7 mouse cellular contexts compared by ENCODE assay signal in the genomic region with DNA sequence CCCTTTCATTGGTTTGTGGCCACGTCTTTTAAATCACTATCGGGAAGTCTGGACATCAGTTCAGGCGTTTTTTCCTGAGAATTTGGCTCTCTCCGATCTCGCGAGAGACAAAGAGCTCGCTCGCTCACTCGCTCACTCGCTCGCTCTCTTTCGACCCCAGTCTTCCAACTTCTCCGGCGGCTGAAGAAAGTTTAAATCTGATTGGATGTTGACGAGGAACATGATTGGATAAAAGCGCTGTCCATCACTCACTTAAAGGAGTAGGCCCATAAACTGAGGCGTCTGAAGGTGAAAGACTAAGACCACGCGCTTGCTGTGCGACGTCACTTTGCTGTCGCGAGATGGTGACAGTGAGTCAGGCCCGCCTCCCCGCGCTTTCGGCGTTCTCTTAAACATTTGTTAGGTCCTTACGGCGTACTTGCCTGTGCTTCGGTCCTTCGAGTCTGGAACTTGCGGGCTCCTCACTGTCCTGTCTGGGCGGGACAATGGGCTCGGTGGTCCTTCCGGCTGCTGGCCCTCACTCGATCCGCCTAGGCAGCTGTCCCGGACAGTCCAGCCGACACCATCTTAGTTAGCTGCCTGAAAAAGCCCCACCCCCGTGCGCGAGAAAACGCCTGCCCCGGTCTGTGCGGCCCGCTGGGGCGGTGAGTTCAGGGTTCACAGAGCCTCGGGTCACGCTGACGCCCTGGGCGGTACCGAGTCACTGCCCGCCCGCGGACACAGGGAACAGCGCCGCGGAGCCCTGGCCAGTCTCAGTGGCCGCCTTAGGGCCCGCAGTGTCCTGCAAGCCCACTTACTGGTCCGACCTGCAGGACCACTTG. TPM values are rescaled to one million over a fixed set of nuclear protein-coding genes. Genes with fewer than 3 reads are reported as not detected.
DNase-seq lines count a peak whose midpoint lies in the region; ATAC-seq lines count a peak whose summit lies in the region.

A gene (minus strand): TSS at position 293 of the 821 bp plus-strand sequence.

- H3K4me1 ChIP-seq in embryonic facial prominence, embryonic 12.5 days: peaks cover 25% of the 10 kb centered on the region
- H3K4me1 ChIP-seq in limb, embryonic 11.5 days (ENCODE audit: control insufficient read depth, insufficient read depth, low read length): peaks cover 17% of the 10 kb centered on the region
- peaks cover 28% of the 10 kb centered on the region for H3K4me1 ChIP-seq in midbrain, embryonic 14.5 days (ENCODE audit: control insufficient read depth, insufficient read depth, low read length)

- no peaks in the 10 kb centered on the region for H3K9me3 ChIP-seq in embryonic facial prominence, embryonic 12.5 days
- H3K9me3 ChIP-seq in limb, embryonic 11.5 days (ENCODE audit: control insufficient read depth, low read length): no peaks in the 10 kb centered on the region
- no peaks in the 10 kb centered on the region for H3K9me3 ChIP-seq in midbrain, embryonic 14.5 days (ENCODE audit: control insufficient read depth, low read length)

- peak within 1 kb of the TSS; percentile 80 for H3K4me3 ChIP-seq in embryonic facial prominence, embryonic 12.5 days
- H3K4me3 ChIP-seq in limb, embryonic 11.5 days (ENCODE audit: low read depth, low read length): peak within 1 kb of the TSS; percentile 88
- H3K4me3 ChIP-seq in midbrain, embryonic 14.5 days (replicated peaks; ENCODE audit: low read depth, low read length): peak within 1 kb of the TSS; percentile 93

- no peaks in the 10 kb centered on the region for H3K27me3 ChIP-seq in embryonic facial prominence, embryonic 12.5 days
- no peaks in the 10 kb centered on the region for H3K27me3 ChIP-seq in limb, embryonic 11.5 days (ENCODE audit: control insufficient read depth, insufficient read depth, low read length)
- no peaks in the 10 kb centered on the region for H3K27me3 ChIP-seq in midbrain, embryonic 14.5 days (ENCODE audit: control insufficient read depth, insufficient read depth, low read length)

- peak within 1 kb of the TSS; percentile 98 for H3K27ac ChIP-seq in embryonic facial prominence, embryonic 12.5 days
- peak within 1 kb of the TSS; percentile 97 for H3K27ac ChIP-seq in limb, embryonic 11.5 days (replicated peaks; ENCODE audit: low read depth, low read length)
- H3K27ac ChIP-seq in midbrain, embryonic 14.5 days (replicated peaks; ENCODE audit: low read depth, low read length): peak within 1 kb of the TSS; percentile 93

- peak; percentile 94 for DNase-seq in adrenal gland, postnatal 25 days
- peak; percentile 100 for DNase-seq in heart, adult 11 months
- DNase-seq in kidney, adult 18-20 months: peak; percentile 97
- peak; percentile 96 for DNase-seq in limb, embryonic 11.5 days (ENCODE audit: low spot score)
- DNase-seq in midbrain, embryonic 14.5 days: peak; percentile 99
- peak; percentile 90 for DNase-seq in spleen, adult 18-20 months

- peaks cover 17% of the 10 kb centered on the region for H3K36me3 ChIP-seq in embryonic facial prominence, embryonic 12.5 days
- H3K36me3 ChIP-seq in limb, embryonic 11.5 days (ENCODE audit: control insufficient read depth, insufficient read depth, low read length): peaks cover 11% of the 10 kb centered on the region; the same call in 1 of the 2 replicates
- H3K36me3 ChIP-seq in midbrain, embryonic 14.5 days (ENCODE audit: control insufficient read depth, insufficient read depth, low read length): peaks cover 14% of the 10 kb centered on the region

- peak; percentile 95 for ATAC-seq in embryonic facial prominence, embryonic 12.5 days (ENCODE audit: insufficient number of reproducible peaks, insufficient read depth, low FRiP score, low TSS enrichment)
- peak; percentile 94 for ATAC-seq in limb, embryonic 11.5 days (ENCODE audit: insufficient number of reproducible peaks, low FRiP score, low TSS enrichment, low read depth)
- ATAC-seq in midbrain, embryonic 14.5 days (ENCODE audit: low FRiP score, low TSS enrichment): peak; percentile 95

- peak within 1 kb of the TSS; percentile 93 for H3K9ac ChIP-seq in embryonic facial prominence, embryonic 12.5 days
- peak within 1 kb of the TSS; percentile 93 for H3K9ac ChIP-seq in limb, embryonic 11.5 days (ENCODE audit: low read length)
- peak within 1 kb of the TSS; percentile 80 for H3K9ac ChIP-seq in midbrain, embryonic 14.5 days (replicated peaks; ENCODE audit: low read length)

- H3K4me2 ChIP-seq in embryonic facial prominence, embryonic 12.5 days (replicated peaks): peak within 1 kb of the TSS; percentile 98
- peak within 1 kb of the TSS; percentile 87 for H3K4me2 ChIP-seq in limb, embryonic 11.5 days (ENCODE audit: low read depth, severe bottlenecking)
- H3K4me2 ChIP-seq in midbrain, embryonic 14.5 days (ENCODE audit: low read length): peak within 1 kb of the TSS; percentile 86

- WGBS in embryonic facial prominence, embryonic 12.5 days: under 1% methylated on average over 62 of the region's 62 CpGs
- WGBS in limb, embryonic 11.5 days: under 1% methylated on average over 62 of the region's 62 CpGs
- under 1% methylated on average over 62 of the region's 62 CpGs for WGBS in midbrain, embryonic 14.5 days

RNA-seq across cellular contexts. Expression of the gene that starts here (rescaled TPM):
- total RNA-seq in adrenal gland, postnatal 25 days (2021): 40.8 and 43.7 TPM in 2 replicates
- polyA plus RNA-seq in embryonic facial prominence, embryonic 12.5 days (2016; fragmentation: Nextera tagmentation; extraction: Ambion mirVana): 17.0 and 17.9 TPM in 2 replicates
- polyA plus RNA-seq in limb, embryonic 11.5 days (2014; fragmentation: Nextera tagmentation; extraction: Ambion mirVana): 19.0 and 22.6 TPM in 2 replicates
- 9.1 and 10.3 TPM in 2 replicates for polyA plus RNA-seq in midbrain, embryonic 14.5 days (2014; fragmentation: Nextera tagmentation; extraction: Ambion mirVana)

Comparison
In these comparisons a context has a peak if more than half of its experiments do, and no peak if none do; other contexts are left out.
1. Peak in every context shown above with its lines: DNase-seq, ATAC-seq, H3K4me3 ChIP-seq and H3K27ac ChIP-seq.